Mouse (Mus musculus) neutrophil, adult 83 days (primary cell): ENCODE measurements around the gene Dnah11. TPM values are rescaled to one million over a fixed set of nuclear protein-coding genes. Genes with fewer than 3 reads are reported as not detected.

Experiments
- total RNA-seq, 2 experiments: library from RNA; stranded (reverse); gene quantifications; one replicate each; pipeline ENCODE4 v1.2.4; 2023

The Dnah11 gene
- total RNA-seq, result under 1 TPM; 0.35 to 0.48 TPM

GRCm38 (mm10) chr12:118198386-118199093, at the start of gene Dnah11:
Dnah11 (minus strand) TSS chr12:118199043.

Other genes starting within 250 kb of the Dnah11 start
- gene Sp4, start 102.4 kb upstream of the Dnah11 start, total RNA-seq, result 10 to 100 TPM; 26.6 to 31.0 TPM